Mouse (Mus musculus) thymus, postnatal 14 days (tissue): ENCODE measurements around the gene Rcor1.

Experiments used
- DNase-seq: peaks from one replicate; pipeline ENCODE4 v3.0.0; 2021

The Rcor1 gene

GRCm38 (mm10) chr12:111071009-111071408 lies 31.9 kb downstream of the Rcor1 start:
- no peak for DNase-seq

DNA sequence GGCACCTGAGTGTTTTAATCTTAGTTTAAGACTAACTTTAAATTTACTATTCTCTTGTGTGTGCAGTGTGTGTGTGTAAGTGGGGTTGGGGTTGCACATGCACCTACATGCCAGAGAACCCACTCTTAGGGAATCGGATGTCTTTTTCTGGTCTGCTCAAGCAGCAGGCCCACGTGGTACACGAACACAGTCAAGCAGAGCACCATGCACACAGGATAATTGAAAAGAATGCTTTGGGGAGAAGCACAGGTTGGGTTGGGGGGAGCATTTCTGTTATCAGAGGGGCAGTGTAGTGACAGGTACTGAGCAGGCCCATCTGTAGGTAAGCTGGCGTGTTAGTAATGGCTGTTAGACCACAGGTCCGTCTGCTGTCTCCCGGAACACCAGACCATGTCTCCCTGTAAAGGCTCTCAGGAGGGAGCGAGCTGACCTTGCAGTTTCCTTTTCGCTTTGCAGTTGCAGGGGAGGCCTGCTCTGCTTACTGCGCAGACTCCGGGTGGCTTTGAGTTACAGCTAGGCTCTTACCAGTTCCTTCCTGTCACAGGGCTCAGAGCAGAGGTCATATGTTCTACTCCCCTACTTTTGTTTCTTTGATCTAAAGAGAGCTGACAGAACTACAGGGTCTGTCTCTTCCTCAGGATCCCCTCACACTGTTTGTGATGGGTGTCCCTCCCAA lies 32.5 kb downstream of the Rcor1 start:
- DNase-seq = peak; percentile 90

DNA sequence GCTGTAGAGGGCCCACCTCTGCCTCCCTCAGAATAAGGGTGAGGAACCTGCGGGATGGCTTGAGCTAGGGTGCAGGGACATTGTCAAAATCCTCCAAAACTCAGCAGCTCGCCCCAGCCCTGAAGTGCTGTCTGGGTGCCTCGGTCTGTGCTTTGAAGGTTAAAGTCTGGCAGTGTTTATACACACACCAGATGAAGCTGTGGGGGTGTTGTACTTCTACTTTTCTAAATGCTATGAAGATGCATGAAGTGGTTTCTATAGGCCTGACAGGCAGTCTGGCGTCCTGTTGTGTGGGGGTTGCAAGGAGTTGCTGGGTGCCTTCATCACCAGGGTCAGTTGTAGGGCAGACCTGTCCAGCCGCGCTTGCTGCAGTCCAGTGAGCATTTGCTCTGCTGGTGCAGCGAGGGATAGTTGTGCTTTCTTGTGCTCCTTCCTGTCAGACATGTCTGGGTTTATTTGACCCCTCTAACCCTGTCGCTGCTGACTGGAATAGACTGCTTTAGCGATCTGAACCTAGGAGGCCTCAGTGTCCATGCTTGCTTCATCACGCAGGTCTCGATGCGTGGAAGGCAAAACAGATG lies 37.3 kb downstream of the Rcor1 start:
- DNase-seq = no peak

DNA sequence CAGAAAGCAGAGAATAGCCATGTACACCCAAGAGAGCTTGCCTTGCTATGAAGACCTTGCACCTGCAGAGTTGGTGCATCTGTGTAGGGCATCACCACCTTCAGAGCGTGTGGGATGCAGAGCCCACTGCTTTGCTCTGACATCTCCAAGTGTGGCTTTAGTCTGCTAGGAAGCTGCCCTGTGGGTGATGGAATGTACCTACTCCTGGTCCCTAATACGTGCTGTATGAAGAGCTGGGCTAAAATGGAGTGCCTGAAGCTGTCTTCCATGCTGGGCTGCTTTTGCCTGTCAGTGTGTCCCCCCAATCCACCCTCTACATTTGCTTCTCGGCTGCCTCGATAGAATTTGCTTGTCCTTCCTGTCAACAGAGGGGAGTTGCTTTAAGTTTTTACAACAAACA lies 46.4 kb downstream of the Rcor1 start:
- DNase-seq = no peak

DNA sequence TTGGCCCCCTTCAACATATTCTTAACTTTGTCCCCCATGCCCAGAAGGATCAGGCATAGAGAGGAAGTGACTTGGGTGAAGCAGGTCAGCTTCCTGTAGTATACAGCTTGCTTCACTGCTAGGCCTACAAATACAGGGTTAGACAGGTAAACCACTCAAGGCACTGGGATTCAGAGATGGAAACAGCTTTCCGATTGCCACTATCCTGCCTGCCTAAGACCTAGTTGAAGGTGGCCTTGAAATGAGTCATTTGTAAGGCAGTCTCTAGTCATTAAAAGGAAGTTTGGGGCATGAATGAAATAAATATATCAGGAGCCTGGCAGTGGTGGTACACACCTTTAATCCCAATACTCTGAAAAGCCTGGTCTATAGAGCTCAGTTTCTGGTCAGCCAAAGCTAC lies 47.9 kb downstream of the Rcor1 start:
- DNase-seq = no peak

DNA sequence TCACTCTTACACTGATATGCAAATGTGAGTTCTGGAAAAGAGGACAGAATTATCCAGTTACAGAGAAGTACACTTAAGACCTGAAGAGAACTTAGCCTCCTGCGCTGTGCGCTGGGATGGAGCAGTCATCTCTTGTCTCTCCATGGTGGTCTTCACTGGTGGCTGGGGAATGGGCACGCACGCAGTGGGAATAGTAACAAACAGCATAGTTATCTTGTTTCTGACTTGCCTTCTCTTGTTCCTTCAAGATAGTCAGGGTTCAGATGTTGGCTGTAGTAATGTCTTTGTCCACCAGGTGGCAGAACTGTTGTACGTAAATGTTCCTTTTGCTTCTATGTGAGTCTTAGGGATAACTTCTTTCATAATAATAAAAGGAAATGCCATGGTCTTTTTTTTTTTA lies 49.0 kb downstream of the Rcor1 start:
- peak; percentile 76 for DNase-seq

- DNase-seq = no peak
These were observed 49.6 kb downstream of the Rcor1 start for GRCm38 (mm10) chr12:111088731-111089141.

DNA sequence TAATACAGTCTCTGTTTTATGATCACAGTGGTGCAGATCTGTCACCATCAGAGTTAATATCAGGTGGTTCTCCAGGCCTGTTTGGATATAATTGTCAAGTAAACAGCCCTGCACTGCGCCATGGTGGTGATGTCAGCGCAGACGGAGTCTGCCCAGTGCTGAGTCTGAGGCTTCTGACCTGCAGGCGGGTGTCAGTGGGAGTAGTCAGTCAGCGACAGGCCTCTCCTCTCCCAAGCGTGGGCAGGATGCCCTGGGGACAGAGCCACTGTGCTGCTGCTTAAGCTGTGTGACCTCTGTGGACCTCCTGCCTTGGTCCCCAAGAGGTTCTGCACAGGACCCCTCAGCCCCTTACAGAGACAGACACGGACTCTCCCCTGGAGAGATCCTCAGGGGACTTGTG lies 50.0 kb downstream of the Rcor1 start:
- DNase-seq = no peak

GRCm38 (mm10) chr12:111090801-111091200 lies 51.6 kb downstream of the Rcor1 start:
- no peak for DNase-seq

DNA sequence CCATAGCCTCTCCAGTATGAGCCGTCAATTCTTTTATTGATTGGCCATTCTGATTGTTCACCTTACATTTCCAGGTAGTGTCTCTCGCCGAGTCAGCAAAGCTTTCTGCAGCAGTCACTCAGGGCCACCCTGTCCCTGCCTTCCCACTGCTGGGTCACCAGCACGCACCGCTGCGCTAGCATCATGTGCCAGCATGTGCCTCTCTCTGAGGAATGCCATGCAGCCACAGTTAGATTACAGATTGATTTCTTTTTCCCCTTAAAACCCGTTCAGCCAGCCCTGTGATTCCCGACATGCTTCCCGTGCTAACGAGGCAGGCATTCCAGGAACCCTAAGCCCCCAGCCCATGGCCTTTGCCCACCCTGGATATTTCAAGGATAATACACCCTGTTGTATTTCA lies 52.8 kb downstream of the Rcor1 start:
- DNase-seq = no peak

DNA sequence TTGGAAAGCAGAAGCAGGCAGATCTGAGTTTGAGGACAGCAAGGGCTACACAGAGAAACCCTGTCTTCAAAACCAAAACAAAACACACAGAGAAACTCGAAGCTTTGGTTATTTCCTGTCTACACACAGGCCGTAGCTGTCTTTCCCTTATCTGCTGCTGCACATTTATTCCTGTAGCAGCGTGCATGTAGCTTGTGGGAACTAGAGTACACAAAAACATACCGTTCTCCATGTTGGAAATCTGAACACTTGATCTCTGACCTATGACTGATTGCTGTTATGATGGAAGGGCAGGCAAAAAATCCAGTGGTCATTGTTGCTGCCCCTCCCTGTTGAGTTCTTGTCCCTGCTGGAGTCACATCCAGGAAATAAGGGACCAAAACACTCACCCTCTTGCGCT lies 54.9 kb downstream of the Rcor1 start:
- DNase-seq = no peak

- no peak for DNase-seq
These were observed 55.9 kb downstream of the Rcor1 start for GRCm38 (mm10) chr12:111095086-111095485.

DNA sequence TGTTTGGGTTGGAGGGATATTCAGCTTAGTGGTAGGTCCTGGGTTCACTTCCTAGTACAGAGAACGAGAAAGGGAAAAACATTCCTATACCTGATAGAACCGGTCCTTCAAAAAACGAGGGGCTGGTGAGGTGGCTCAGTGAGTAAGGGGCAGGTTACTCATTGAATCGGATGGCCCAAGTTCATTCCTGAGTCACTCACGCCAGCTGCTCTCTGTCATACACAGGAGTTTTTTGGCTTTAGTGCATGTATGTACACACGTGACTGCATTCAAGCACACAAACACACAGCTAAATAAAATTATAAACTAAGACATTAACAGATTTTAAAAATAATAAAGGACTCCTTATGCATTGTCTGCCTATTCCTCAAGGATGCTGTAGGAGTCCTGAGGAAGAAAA lies 57.1 kb downstream of the Rcor1 start:
- no peak for DNase-seq

GRCm38 (mm10) chr12:111097036-111097435 lies 57.9 kb downstream of the Rcor1 start:
- no peak for DNase-seq

DNA sequence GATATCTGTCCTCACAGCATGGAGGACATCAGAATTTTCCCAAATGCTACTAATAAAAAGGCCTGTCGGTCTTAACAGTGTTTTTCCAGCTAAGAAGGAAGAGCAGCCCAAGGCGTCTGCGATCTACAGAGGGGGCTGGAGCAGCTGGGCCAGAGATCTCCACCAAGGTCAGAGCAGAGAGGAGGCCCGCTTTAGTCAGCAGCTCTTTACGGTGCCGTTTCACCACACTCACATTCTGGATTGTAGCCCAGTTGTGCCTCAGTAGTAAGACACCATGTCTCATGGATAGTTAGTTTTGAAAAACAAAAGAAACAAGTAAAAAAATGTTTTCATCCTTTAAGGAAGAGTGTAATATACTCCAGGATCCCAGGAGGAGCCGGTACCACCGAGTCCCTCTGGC lies 72.0 kb downstream of the Rcor1 start:
- DNase-seq = no peak

DNA sequence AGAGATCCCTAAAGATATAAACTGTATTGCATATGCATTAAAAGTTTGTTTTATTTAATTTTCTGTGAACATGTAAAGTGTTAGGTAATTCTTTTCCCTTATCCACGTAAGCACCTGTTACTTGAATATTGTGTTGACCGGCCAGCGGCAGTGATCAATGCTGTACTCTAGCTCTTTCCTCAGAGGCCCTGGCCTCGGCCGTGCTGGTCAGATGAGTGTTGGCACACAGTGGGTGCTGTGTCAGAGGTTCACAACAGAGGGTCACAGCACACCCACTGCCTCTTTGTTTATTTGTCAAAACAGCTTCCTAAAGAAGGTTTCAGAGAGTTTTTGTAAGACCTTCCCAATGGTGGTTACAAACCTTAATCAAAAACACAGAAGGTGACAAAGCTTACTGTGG lies 75.4 kb downstream of the Rcor1 start:
- no peak for DNase-seq

- DNase-seq = no peak
These were observed 80.4 kb downstream of the Rcor1 start for GRCm38 (mm10) chr12:111119506-111120085.

DNA sequence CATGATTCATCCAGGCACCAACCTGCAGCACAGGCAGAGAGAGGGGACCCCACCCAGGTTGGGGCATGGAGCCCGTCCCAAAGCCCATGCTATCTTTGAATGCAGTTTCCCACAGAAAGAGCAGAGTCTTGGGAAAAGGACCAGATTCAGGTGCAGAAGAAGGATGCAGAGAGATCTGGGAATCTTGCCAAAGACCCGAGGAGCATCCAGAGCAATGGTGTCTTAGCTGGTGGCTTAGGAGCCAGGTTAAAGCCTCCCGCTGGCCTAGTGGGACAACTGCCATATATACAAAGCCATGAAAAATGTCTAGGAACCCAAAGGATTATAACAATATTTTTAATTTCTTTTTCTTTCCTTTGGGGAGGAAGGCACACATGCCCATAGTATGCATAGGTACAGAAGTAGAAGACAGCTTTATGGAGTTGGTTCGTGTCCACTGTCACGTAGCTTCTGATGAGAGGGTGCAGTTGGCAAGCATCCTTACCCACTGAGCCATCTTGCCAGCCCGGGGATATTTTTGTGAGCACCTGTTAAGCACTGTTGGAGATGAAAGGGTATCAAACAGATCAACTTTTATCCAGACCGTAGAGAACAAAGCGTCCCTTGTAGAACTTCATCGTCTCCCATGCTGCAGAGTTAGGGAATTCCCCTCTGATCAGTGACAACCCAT lies 82.0 kb downstream of the Rcor1 start:
- DNase-seq = no peak

- peak; percentile 29 for DNase-seq
These were observed 83.2 kb downstream of the Rcor1 start for GRCm38 (mm10) chr12:111122332-111122852.

- DNase-seq = no peak
These were observed 85.6 kb downstream of the Rcor1 start for GRCm38 (mm10) chr12:111124601-111125260.

GRCm38 (mm10) chr12:111125666-111126065 lies 86.5 kb downstream of the Rcor1 start:
- no peak for DNase-seq

GRCm38 (mm10) chr12:111134169-111134568 lies 95.0 kb downstream of the Rcor1 start:
- DNase-seq = no peak
